Mouse (Mus musculus) heart, postnatal 25 days (tissue): ENCODE measurements around the gene Map3k10. TPM values are rescaled to one million over a fixed set of nuclear protein-coding genes. Genes with fewer than 3 reads are reported as not detected.

Experiments
- DNase-seq: peaks from one replicate; pipeline ENCODE4 v3.0.0; 2022; ENCODE audit warnings: low spot score
- intact Hi-C: fragments of 180-260 bp; cut with DNase I; formaldehyde crosslinking; loops from one replicate; pipeline ENCODE4 v1.15.1; 2025
- total RNA-seq, 2 experiments: library from RNA; stranded (reverse); gene quantifications; 2 replicates each; pipeline ENCODE4 v1.2.3; 2021

Map3k10 gene
- 10 to 100 TPM; 21.9 to 22.2 TPM for total RNA-seq

DNA sequence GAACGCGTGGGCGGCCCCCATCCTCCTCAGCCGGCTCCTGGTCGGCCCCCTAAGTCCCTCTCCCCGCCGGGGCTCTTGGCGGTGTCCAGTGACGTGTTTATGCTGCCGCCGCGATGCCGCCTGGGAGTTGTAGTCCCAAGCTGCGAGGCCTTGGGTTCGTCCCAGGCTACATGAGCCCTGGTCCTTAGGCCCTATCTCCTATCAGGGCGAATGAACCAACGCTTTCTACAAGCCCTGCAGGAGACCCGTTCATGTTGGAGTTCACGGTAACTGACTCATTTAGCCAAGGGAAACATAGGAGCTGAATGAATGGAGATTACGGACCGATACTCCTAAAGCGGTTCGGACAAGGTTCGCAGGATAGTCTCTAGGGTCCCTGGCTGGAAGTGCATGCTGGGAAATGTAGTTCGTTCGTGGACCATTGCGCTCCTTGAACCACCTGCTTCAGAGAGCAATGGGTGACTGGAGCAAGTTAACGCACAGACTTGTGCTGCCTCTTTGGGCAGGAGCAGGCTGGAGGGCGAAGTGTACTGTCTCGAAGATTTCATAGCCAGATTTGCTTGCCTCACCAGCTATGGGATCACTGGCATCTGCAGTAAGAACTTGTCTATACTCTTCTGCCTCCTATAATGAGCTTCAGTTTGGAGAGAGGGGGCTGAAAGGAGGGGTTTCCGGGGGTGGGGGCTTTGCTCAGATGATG is at the start of gene Map3k10:
TSS of gene Map3k10 (minus strand) at position 77 of the 700 bp plus-strand sequence.
- intact Hi-C loops = loop anchor here (2.0 kb wide), 1 partner anchor 14 kb away; the partner anchor contains the start of gene Zfp607b
- peak; percentile 87 for DNase-seq

DNA sequence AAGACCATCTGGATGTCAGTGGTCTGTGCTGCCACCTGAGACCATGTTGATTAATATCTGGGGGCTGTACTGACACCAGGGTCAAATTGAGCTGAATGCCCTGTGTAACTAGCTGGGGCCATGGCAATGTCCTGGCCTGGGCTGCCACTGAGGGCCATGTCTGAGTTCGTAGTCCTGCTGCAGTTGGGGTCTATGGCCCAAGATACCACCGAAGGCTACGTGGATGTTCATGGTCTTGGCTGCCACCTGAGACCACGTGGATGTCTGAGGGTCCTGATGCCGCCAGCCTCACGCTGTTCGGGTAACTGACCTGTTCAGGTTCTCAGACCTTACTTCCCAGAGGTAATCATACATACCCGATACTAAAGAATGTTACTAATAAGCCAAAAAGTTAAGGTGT is 47.6 kb upstream of the Map3k10 start:
- no peak for DNase-seq
- intact Hi-C loops = no loop called here

DNA sequence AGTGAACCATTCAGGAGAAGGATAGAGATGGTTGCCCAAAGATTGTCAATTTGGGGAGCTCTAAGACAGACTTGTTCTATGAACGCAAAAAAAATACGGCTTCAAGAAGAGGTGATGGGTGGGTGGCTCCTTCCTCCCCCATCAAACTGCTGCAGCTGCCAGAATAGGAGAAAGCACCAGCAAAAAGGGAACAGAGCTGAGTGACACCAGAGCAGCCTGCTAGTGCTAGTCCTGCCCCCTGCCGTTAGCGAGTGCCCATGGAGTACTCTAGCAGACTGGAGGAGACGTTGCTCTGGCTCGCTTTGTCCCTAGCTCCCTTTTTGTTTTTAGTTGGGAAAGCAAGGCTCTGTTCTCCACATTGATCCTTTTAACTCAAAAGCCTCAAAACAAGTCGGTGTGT is 36.0 kb upstream of the Map3k10 start:
- no peak for DNase-seq
- intact Hi-C loops = no loop called here

DNA sequence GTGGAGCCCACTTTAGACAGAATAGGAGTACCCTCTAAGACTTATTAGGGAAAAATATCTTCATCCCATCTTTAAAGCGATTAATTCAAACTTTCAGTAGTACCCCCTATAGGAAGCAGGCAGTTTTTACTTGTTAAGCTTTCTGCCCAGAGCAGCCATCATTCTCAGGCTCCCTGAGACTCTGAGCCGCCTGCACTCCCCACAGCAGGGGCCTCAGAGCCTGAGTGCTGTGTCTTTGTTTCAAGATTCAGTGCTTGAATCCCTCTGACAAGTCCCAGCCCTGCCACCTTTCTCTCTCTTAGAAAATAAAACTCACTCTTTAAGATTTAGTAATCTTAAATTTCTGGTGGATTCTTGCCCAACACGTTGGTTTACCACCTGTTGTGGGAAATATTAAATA is 22.3 kb upstream of the Map3k10 start:
- intact Hi-C loops = no loop called here
- no peak for DNase-seq

DNA sequence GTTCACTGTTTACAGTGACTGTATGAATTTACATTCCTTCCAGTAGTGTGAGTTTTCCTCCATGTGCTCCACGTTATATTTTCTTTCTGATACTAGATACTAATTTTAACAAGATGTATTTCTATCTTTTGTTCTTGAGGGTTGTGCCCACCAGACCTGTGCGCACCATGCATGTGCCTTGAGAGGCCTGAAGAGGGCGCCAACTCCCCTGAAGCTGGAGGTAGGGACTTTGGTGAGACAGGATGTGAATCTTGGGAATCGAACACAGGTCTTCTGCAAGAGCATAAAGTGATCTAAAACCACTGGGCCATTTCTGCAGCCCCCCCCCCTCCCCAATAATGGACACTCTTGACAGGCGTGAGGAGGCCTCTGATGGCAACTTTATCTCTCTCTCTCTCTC is 16.7 kb upstream of the Map3k10 start:
- DNase-seq = no peak
- intact Hi-C loops = loop anchor here (1.0 kb wide), 2 partner anchors 34 to 39 kb away; no protein-coding TSS in a partner anchor

DNA sequence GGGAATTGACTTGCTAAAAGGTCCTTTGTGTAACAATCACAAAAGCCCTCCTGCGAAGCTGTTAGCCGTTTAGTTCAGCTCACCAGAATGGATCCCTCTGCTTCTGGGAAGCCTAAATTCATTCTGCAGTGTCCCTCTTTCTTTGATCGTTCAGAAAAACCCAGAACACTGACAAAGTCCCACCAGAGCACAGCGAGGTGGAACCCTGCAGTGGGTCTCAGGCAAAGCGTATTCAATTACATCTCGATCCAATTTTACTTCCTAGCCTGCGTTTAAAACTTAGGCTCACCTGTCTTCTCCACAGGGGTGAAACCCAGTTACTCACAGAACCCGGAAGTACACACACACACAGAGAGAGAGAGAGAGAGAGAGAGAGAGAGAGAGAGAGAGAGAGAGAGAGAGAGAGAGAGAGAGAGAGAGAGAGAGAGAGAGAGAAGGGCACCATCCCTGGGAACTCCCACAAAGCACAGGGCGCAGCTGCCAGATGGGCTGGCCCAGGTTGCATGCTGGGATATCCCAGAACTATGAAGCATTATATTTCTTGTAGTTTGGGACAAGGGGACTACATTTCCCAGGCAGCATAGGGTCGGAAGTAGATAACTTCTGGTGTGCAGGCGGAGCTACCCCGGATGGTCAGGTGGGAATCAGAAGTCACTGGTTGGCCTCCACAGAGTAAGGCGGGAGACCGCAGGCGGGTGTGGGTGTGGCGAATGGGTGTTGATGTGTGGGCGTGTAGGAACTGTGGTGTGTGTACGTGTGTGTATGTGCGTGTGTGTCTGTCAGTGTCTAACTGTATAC is 14.6 kb upstream of the Map3k10 start, which contains the start of gene Zfp607b:
TSS of gene Zfp607b (plus strand) at position 526 of the 798 bp plus-strand sequence.
- peak; percentile 91 for DNase-seq
- intact Hi-C loops = loop anchor here (2.0 to 5.0 kb wide), 3 partner anchors 14 to 352 kb away; partner anchors contain the start of genes Ltbp4 and Map3k10

DNA sequence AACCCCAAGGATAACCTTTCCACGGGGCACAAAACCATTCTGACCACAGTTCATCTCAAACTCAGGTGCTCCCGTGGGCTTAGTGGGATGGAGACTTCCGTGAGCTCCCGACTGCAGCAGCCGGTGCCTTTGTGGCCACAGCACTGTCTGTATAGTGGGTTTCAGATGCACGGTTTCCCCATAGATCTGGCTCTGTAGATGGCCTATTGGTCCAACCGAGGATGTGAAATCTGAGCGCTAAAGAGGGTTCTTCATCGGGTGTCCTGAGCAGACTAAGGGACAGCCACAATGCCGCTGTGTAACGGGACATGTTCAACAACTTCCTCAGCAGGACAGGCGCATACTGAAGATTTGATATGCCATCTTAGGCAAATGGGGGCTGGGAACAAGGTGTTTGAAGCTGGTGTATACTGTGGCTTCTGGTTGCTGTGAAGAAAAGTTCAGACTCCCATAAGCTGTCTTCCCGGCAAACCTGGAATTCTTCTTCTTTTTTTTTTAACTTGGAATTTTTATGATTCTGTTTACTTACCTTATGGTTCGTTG is 13.9 kb upstream of the Map3k10 start:
- DNase-seq = no peak
- intact Hi-C loops = loop anchor here (2.0 to 5.0 kb wide), 3 partner anchors 14 to 351 kb away; partner anchors contain the start of genes Ltbp4 and Map3k10

DNA sequence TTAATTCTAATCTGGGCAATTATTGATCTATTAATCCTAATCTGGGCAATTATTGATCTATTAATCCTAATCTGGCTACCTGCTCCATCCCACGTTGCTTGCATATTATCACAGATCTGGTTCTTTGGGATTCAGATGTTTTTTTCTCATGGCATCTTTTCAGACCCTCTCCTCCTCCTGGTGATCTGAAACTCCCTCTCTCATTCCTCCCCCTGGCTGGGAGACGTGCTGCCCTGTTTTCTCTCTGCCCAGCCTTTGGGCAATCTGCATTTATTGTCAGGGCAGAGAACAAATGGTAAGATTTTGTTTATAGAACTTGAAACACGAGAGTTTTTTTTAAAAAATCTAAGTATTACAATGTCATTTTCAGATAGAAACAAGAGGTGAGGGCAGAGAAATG is 13.4 kb upstream of the Map3k10 start:
- intact Hi-C loops = loop anchor here (2.0 to 5.0 kb wide), 3 partner anchors 13 to 351 kb away; partner anchors contain the start of genes Ltbp4 and Map3k10
- DNase-seq = no peak

DNA sequence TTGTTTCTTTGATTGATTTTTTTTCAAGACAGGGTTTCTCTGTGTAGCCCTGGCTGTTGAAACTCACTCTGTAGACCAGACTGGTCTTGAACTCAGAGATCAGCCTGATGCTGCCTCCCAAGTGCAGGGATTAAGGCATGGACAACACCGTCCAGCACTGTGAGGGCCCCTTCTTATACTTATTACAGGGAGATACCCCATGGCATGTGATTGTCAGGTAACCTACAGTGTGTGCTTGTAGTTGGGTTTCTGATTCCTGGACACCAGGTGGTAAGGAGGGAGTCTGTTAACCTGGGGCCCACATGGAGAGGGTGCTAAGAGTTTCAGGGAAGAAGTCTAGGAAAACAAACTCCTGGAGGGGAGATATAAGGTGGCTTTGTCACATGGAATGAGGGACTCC is 12.6 kb upstream of the Map3k10 start:
- intact Hi-C loops = loop anchor here (5.0 kb wide), 2 partner anchors 110 to 350 kb away; partner anchors contain the start of gene Ltbp4
- DNase-seq = no peak

DNA sequence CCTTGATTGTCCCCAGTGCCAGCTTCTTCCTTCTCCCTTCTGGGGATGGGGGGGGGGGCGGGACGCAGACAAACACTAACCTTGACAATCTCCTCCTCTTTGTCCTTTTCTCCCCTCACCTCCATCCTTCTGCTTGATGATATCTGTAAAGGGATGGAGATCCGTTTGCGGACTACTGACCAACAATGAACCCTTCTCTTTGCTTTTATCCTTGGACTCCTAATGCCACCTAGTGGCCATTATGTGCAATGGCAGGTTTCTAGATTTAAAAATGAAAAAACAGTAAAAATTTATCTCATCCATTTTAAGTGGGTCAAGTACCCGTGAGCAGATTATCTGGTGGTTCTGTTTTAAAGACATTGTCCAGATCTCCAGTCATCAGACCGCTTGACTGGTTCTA is 11.3 kb upstream of the Map3k10 start:
- no peak for DNase-seq
- intact Hi-C loops = loop anchor here (1.0 to 5.0 kb wide), 3 partner anchors 34 to 348 kb away; partner anchors contain the start of gene Ltbp4

DNA sequence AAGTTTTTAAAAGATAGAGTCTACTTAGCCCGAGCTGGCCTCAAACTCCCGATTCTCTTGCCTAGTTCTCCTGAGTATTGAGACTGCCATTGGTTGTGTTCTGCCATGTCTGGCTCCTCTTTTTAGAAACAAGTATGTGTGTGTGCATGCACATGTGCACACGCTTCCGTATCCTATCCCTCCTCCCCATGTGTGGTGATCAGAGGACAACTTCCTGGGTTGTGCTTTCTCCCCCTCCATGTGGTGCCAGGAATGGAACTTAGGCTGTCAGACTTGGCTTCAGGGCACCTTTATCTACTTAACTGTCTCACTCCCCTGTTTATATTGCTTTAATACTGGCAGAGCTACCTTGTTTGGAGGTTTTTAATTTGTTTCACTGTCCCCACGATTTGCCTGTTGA is 10.8 kb upstream of the Map3k10 start:
- intact Hi-C loops = loop anchor here (1.0 to 5.0 kb wide), 3 partner anchors 34 to 348 kb away; partner anchors contain the start of gene Ltbp4

DNA sequence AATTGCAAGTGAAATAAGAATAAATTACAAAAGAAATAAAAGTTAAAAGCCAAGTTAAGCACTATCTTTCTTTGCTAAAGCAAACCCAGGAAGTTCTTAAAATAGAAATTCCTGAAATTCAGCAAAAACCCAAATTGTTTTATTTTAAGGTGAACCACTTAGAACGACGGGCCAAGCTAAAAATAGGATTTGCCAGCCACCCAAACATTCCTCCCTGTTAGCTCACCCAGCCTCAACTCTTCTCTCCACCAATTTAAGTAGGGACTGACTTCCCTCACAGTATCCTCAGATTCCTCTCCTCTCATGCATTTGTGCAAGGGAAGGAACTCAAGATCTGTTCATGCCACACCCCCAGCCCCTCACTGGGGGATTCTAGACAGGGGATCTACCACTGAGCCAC is 8.8 kb upstream of the Map3k10 start:
- intact Hi-C loops = no loop called here
- DNase-seq = no peak

More for the DNA sequence above, 10.8 kb upstream of the Map3k10 start:
- DNase-seq = no peak

DNA sequence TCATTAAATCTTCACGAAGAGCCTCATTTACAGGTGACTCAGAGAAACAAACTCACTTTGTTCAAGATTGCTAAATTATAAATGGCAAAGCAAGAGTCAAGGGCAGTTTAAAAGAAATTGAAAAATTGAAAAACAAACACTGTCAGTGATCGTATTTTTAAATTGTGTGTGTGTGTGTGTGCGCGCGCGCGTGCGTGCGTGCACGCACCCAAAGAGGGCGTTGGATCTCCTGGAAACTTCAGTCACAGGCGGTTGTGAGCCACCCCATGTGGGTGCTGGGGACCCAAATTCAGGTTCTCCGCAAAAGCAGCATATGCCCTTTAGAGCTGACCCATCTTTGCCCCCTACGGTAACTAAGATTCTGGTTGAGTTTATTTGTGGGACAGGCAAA is 819 bp upstream of the Map3k10 start:
- no peak for DNase-seq
- intact Hi-C loops = loop anchor here (2.0 kb wide), 1 partner anchor 14 kb away; the partner anchor contains the start of gene Zfp607b

DNA sequence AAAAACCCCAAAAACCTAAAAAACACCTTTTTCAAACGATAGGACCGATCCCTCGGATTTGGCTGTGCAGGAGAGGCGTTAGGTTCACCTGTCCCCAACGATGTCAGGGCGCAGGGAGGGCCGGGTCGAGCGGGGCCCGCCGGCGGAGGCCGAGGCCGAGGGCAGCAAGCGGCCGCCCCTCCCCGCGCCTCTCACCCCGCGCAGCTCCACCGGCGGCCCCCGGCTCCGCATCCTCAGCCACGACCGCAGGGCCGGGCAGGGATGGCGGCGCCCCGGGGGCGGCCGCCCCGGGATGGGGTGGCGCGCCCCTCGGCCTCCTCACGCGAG is 240 bp downstream of the Map3k10 start:
- no peak for DNase-seq
- intact Hi-C loops = loop anchor here (2.0 kb wide), 1 partner anchor 15 kb away; the partner anchor contains the start of gene Zfp607b

DNA sequence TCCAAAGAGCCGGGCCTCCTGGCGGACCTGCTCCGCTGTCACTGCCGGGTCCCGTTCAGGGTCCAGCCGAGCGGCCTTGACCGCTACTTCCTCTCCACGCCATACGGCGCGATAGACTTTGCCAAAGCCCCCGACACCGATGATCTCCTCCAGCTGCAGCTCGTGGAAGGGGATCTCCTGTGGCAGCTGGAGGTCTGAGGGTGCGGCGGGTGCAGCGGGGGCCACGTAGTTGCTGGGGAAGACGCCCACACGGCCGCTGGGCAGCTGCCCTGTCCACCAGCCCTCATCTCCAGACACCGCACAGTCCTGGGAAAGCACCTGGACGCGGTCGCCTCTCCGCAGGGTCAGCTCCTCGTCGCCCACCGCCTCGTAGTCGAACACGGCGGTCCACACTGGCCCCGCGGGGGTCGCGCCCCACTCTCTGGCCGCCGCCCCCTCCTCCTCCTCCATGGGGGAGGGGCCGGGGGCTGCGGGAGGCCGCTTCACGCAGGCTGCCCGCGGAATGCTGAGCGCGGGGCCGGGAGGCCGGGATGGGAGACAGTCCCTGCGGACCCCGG is 745 bp downstream of the Map3k10 start:
- intact Hi-C loops = loop anchor here (2.0 kb wide), 1 partner anchor 15 kb away; the partner anchor contains the start of gene Zfp607b
- no peak for DNase-seq

DNA sequence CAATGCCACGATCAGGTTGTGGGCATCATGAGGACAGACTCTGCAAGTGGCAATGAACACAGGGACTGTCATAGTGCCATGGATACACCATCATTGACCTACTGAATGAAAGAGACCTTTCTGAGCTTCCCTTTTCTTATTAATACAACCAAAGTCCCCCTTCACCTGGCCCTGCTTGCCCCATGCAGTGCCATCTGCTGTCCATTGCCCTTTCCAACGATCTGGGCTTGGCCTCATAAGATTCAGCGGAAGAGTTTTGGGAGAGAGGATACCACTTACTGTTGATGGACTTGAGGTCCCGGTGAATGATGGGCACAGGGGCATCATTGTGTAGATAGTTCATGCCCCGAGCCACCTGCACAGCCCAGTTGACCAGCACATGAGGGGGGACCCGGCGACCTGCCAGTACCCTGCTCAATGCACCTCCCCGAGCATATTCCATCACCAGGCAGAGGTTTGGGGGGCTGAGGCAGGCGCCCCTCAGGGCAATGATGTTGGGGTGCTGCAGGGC is 1.3 kb downstream of the Map3k10 start:
- intact Hi-C loops = no loop called here
- no peak for DNase-seq

DNA sequence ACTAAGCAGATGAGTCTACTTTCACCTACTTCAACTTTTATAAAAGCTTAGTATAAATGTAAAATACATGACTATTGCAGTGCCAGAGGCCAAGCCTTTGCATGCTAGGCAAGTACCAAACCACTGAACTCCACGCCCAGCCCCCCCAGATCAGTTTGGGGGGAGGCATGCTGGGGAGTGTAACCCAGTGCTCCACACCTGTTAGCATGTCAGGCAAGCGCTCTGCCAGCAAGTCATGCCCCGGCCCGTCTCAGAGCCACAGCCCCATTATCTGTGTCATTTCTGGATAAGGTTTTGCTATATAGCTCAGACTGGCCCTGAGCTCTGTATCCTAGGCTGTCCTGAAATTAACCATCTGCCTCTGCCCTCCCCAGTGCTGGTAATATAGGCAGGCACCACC is 12.4 kb downstream of the Map3k10 start:
- no peak for DNase-seq
- intact Hi-C loops = no loop called here

DNA sequence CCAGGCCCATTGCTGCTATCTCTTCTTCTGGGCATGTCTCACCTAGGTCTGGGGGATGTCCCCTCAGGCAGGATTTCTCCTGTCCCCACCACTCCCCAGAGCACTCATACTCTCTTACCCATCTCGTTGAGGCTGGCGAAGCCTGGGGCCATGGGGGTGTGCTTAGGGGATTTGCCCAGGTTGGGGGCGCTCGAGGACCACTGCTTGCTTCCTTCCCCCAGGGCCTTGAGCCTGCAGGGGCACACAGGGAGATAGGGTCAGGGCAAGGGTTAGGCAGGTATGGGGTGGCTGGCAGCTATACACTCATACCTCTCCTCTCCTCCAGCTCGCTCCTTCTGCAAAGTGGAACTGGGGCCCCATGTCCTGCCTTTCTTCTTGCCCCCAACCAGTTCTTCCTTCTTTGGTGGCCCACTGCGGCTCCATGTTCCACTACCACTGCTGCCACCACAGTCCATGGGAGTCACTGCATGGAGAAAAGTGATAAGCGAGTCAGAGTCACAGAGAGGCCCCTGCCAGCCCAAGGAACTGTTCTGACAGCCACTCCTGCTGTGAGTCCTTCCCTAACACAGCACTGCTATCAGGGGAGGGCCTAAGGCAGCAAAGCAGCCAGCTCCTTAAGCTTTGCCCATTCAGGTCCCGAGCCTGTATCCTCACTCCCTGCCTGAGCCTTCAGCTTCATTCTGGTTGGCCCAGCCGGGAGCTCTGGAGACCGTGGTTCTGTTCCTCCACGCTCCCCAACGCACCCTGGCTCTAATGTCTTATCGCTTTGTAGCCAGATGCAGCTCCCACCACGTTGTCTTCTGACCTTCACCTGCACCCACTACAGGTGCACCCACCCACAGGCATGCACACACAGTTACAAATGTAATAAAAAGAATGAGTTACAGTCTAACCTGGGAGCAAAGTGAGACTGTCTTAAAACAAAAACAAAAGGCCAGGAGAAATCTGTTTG is 15.4 kb downstream of the Map3k10 start:
- no peak for DNase-seq
- intact Hi-C loops = no loop called here
